Mouse (Mus musculus): ENCODE data around the gene Dyrk2. TPM values are rescaled to one million over a fixed set of nuclear protein-coding genes. Genes with fewer than 3 reads are reported as not detected.

Dyrk2 gene
- total and polyA plus RNA-seq, 3 experiments, result 7.1 to 9.5 TPM; not detected in 1

DNA sequence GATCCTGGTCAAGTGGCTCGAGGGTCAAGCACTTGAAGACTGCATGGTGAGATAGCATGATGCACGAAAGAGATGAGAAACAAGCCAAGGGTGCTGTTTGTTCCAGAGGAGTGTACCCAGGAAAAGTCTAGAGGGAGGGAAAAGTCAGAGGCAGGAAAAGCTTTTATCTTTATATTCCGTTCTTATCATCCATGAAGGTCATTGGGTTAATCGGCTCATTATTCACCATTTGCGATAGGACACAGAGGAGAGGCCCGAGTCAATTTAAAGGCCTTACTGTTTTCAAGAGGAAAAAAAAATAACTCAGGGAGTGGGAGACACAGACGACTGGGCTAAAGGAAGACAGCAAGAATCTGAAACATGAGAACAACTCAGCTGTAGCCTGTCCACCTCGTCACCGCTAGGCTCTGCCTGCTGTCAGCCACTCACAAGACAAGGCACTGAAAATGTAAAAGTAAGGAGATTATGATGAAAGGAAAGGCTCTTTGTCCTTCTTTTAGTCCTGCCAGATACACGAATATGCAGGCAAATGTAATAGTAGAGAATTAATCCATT lies 22.9 kb downstream of the Dyrk2 start:
- Histone ChIP-seq H3K4me1 (ENCODE audit: control insufficient read depth in 1 of 2, insufficient read depth in 2 of 2, low read length in 2 of 2) (no peaks in the 10 kb centered on the region), H3K27ac (ENCODE audit: control insufficient read depth, low read depth, low read length) (no peak overlapping the region), H3K9me3 (replicated peaks; ENCODE audit: insufficient read depth, low read length) (no peaks in the 10 kb centered on the region), H3K36me3 (ENCODE audit: control insufficient read depth in 1 of 2, insufficient read depth in 2 of 2, low read length in 2 of 2) (no peaks in the 10 kb centered on the region), H3K4me3 (ENCODE audit: control insufficient read depth in 1 of 2, insufficient read depth in 1 of 2, low read depth in 2 of 2, low read length in 2 of 2) (no peak overlapping the region), H3K79me2 (ENCODE audit: control insufficient read depth, insufficient read depth, low read length, poor library complexity) (no peaks in the 10 kb centered on the region), H3K9ac (ENCODE audit: control insufficient read depth, low read depth, low read length, poor library complexity, severe bottlenecking) (no peak overlapping the region), H3K27me3 (ENCODE audit: control insufficient read depth in 1 of 2, insufficient read depth in 2 of 2, low read length in 2 of 2) (no peaks in the 10 kb centered on the region)
- DNase-seq (ENCODE audit: low read depth, low spot score), result no peak
- TF ChIP-seq TCF12 (IDR thresholded peaks at IDR 0.05; ENCODE audit: low read depth, low read length) (no peak), USF2 (IDR thresholded peaks at IDR 0.05; ENCODE audit: borderline replicate concordance in 1 of 2, insufficient read depth in 1 of 2, low read depth in 1 of 2, low read length in 2 of 2) (no peak), JUND (IDR thresholded peaks at IDR 0.05; ENCODE audit: low read depth, low read length) (no peak), ETS1 (IDR thresholded peaks at IDR 0.05; ENCODE audit: low read depth, low read length) (no peak), CTCF (IDR thresholded peaks at IDR 0.05 in 2 of 3, conservative IDR thresholded peaks at IDR 0.05 in 1 of 3; ENCODE audit: control insufficient read depth in 1 of 3, insufficient read depth in 1 of 3, low read depth in 2 of 3, low read length in 3 of 3, poor library complexity in 1 of 3, severe bottlenecking in 1 of 3) (no peak), BHLHE40 (IDR thresholded peaks at IDR 0.05; ENCODE audit: borderline replicate concordance, low read depth, low read length) (no peak), CHD2 (IDR thresholded peaks at IDR 0.05; ENCODE audit: low read length) (no peak)

DNA sequence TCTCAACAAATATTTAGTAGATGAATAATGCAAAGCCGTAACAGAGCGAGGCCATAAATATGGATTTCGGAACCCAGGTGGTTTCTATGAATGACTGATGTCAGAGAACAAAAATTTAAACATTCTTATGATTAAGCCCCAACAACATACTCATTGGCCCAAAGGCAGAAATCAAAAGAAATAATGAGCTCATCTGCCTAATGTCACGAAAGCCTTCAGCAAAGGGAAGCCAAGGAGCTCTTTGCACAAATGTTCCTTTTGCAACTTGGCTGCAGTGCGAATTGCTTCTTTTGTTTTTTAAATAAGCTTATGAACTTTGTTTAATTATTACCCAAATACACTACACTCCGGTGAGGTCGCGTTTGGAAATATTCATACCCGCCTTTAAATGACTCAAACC lies 29.4 kb downstream of the Dyrk2 start:
- no peak for DNase-seq (ENCODE audit: low read depth, low spot score)
- Histone ChIP-seq H3K79me2 (ENCODE audit: control insufficient read depth, insufficient read depth, low read length, poor library complexity) (no peaks in the 10 kb centered on the region), H3K4me1 (ENCODE audit: control insufficient read depth in 1 of 2, insufficient read depth in 2 of 2, low read length in 2 of 2) (no peaks in the 10 kb centered on the region), H3K9me3 (replicated peaks; ENCODE audit: insufficient read depth, low read length) (no peaks in the 10 kb centered on the region), H3K27ac (ENCODE audit: control insufficient read depth, low read depth, low read length) (no peak overlapping the region), H3K27me3 (ENCODE audit: control insufficient read depth in 1 of 2, insufficient read depth in 2 of 2, low read length in 2 of 2) (no peaks in the 10 kb centered on the region), H3K36me3 (ENCODE audit: control insufficient read depth in 1 of 2, insufficient read depth in 2 of 2, low read length in 2 of 2) (no peaks in the 10 kb centered on the region), H3K4me3 (ENCODE audit: control insufficient read depth in 1 of 2, insufficient read depth in 1 of 2, low read depth in 2 of 2, low read length in 2 of 2) (no peak overlapping the region), H3K9ac (ENCODE audit: control insufficient read depth, low read depth, low read length, poor library complexity, severe bottlenecking) (no peak overlapping the region)
- TF ChIP-seq ETS1 (IDR thresholded peaks at IDR 0.05; ENCODE audit: low read depth, low read length) (no peak), POLR2AphosphoS2 (IDR thresholded peaks at IDR 0.05; ENCODE audit: low read length) (no peak), UBTF (IDR thresholded peaks at IDR 0.05; ENCODE audit: borderline replicate concordance, insufficient read depth, low read depth, low read length) (no peak), E2F4 (IDR thresholded peaks at IDR 0.05; ENCODE audit: borderline replicate concordance, low read depth, low read length) (no peak), CHD1 (IDR thresholded peaks at IDR 0.05; ENCODE audit: low read depth, low read length) (no peak), MAZ (IDR thresholded peaks at IDR 0.05; ENCODE audit: low read depth, low read length) (no peak), CHD2 (IDR thresholded peaks at IDR 0.05; ENCODE audit: low read length) (no peak), MAFK (IDR thresholded peaks at IDR 0.05; ENCODE audit: borderline replicate concordance, low read depth, low read length) (no peak), ZC3H11A (IDR thresholded peaks at IDR 0.05; ENCODE audit: low read depth, low read length) (no peak), MAX (IDR thresholded peaks at IDR 0.05; ENCODE audit: low read length) (no peak), MEF2A (IDR thresholded peaks at IDR 0.05; ENCODE audit: extremely low read depth, insufficient replicate concordance, low read depth, low read length, poor library complexity, severe bottlenecking) (no peak), POLR2AphosphoS5 (IDR thresholded peaks at IDR 0.05; ENCODE audit: borderline replicate concordance, low read depth, low read length) (no peak), RAD21 (IDR thresholded peaks at IDR 0.05; ENCODE audit: low read depth, low read length) (no peak)
